Mouse (Mus musculus): ENCODE measurements around the gene Fam83b. TPM values are rescaled to one million over a fixed set of nuclear protein-coding genes. Genes with fewer than 3 reads are reported as not detected.

Fam83b gene
- total and polyA plus RNA-seq, 2 experiments from 2014 or later: 0.04 TPM; not detected in 1

GRCm38 (mm10) chr9:76461547-76461946, 105.4 kb downstream of the Fam83b start:
- TF ChIP-seq EP300 (IDR thresholded peaks at IDR 0.05; ENCODE audit: low read depth): no peak
- no peak for TF ChIP-seq CTCF (IDR thresholded peaks at IDR 0.05; ENCODE audit: low read depth)
- Histone ChIP-seq H3K36me3 (replicated peaks; ENCODE audit: control insufficient read depth, insufficient read depth, low read length) (no peaks in the 10 kb centered on the region), H3K4me3 (ENCODE audit: low read depth, low read length) (no peak overlapping the region), H3K27ac (ENCODE audit: low read depth) (no peak overlapping the region), H3K4me2 (ENCODE audit: low read depth, low read length) (no peak overlapping the region), H3K27me3 (ENCODE audit: control insufficient read depth, insufficient read depth, low read length) (no peaks in the 10 kb centered on the region), H3K4me1 (ENCODE audit: control insufficient read depth, insufficient read depth) (no peaks in the 10 kb centered on the region), H3K9me3 (replicated peaks; ENCODE audit: control insufficient read depth, low read length) (no peaks in the 10 kb centered on the region), H3K9ac (replicated peaks; ENCODE audit: low read depth, low read length) (no peak overlapping the region)
- DNase-seq (ENCODE audit: low spot score) (no peak), ATAC-seq (ENCODE audit: insufficient read depth, low read depth) (no peak)

- no peak overlapping the region for H3K27ac ChIP-seq (ENCODE audit: low read depth)
- no peak overlapping the region for H3K4me2 ChIP-seq (ENCODE audit: low read depth, low read length)
- DNase-seq (ENCODE audit: low spot score): peak; percentile 13
- H3K36me3 ChIP-seq (replicated peaks; ENCODE audit: control insufficient read depth, insufficient read depth, low read length): no peaks in the 10 kb centered on the region
- H3K4me3 ChIP-seq (ENCODE audit: low read depth, low read length): no peak overlapping the region
- no peak for TF ChIP-seq EP300 (IDR thresholded peaks at IDR 0.05; ENCODE audit: low read depth)
- no peak for TF ChIP-seq CTCF (IDR thresholded peaks at IDR 0.05; ENCODE audit: low read depth)
- H3K4me1 ChIP-seq (ENCODE audit: control insufficient read depth, insufficient read depth): no peaks in the 10 kb centered on the region
- no peak overlapping the region for H3K9ac ChIP-seq (replicated peaks; ENCODE audit: low read depth, low read length)
- ATAC-seq (ENCODE audit: insufficient read depth, low read depth): no peak
- no peaks in the 10 kb centered on the region for H3K27me3 ChIP-seq (ENCODE audit: control insufficient read depth, insufficient read depth, low read length)
- WGBS: 28% methylated on average over 3 of the region's 3 CpGs
- no peaks in the 10 kb centered on the region for H3K9me3 ChIP-seq (replicated peaks; ENCODE audit: control insufficient read depth, low read length)
These were observed 111.2 kb downstream of the Fam83b start for GRCm38 (mm10) chr9:76455703-76456102.

Other genes starting within 250 kb of the Fam83b start
- not detected in 2 replicates for gene Hcrtr2, start 243.3 kb downstream of the Fam83b start, total RNA-seq (2014; rRNA removed; ENCODE audit: low replicate concordance)
- gene Hcrtr2, start 243.3 kb downstream of the Fam83b start, polyA plus RNA-seq (2015; fragmentation: Nextera tagmentation; extraction: Ambion mirVana): not detected in 2 replicates